25 mouse cellular contexts compared by ENCODE assay signal in the genomic region with DNA sequence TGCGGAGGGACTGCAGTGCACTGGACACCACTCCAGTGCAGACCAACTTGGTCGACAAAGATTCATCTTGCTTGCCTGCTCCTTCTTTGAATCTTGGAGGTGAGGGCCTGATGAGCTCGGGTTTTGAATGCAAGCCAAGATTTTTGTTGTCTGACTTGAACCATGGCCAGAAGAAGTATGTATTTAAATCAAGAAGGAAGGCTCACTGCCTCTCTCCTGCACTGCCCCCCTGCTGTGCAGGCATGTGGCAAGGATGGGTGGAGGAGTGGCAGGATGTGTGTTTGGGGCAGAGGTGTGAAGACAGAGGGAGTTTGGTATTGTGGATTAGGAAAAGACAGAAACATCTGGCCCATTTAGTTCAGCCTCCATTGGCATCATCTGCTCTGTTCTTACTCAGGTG.
A peak's percentile ranks its signal among the peaks of the same experiment; 100 is the strongest.
DNase-seq lines count a peak whose midpoint lies in the region; ATAC-seq and TF ChIP-seq lines count a peak whose summit lies in the region.
"Had no signal": no experiment of that assay in that cellular context is flagged by ENCODE, and none has a peak within 500 bp of the region (broad histone marks: within the 10 kb centered on the region; RNA-seq: fewer than 3 reads in every experiment).

No protein-coding gene starts in this region.

- WGBS in intestine, embryonic 14.5 days: 53% methylated on average over 3 of the region's 3 CpGs
- 66% methylated on average over 3 of the region's 3 CpGs for WGBS in intestine, postnatal 0 days
- 52% methylated on average over 3 of the region's 3 CpGs for WGBS in intestine, embryonic 15.5 days

- H3K9ac ChIP-seq in intestine, embryonic 14.5 days (ENCODE audit: low read length): no peak overlapping the region
- no peak overlapping the region for H3K9ac ChIP-seq in intestine, postnatal 0 days (ENCODE audit: low read depth, low read length)
- no peak overlapping the region for H3K9ac ChIP-seq in intestine, embryonic 15.5 days
- H3K9ac ChIP-seq: embryonic facial prominence, embryonic 12.5 days; forebrain, embryonic 12.5 days; heart, embryonic 15.5 days; hindbrain, embryonic 13.5 days had no signal

- H3K4me2 ChIP-seq in intestine, embryonic 14.5 days (ENCODE audit: low read length): no peak overlapping the region
- H3K4me2 ChIP-seq in intestine, postnatal 0 days (replicated peaks; ENCODE audit: low read depth): no peak overlapping the region
- no peak overlapping the region for H3K4me2 ChIP-seq in intestine, embryonic 15.5 days (replicated peaks)
- H3K4me2 ChIP-seq: embryonic facial prominence, embryonic 12.5 days; forebrain, embryonic 12.5 days; heart, embryonic 11.5 days; heart, embryonic 15.5 days; hindbrain, embryonic 13.5 days had no signal

- no peaks in the 10 kb centered on the region for H3K36me3 ChIP-seq in intestine, embryonic 14.5 days (ENCODE audit: control insufficient read depth, insufficient read depth, low read length)
- no peaks in the 10 kb centered on the region for H3K36me3 ChIP-seq in intestine, postnatal 0 days (ENCODE audit: control insufficient read depth, insufficient read depth)
- H3K36me3 ChIP-seq in intestine, embryonic 15.5 days: no peaks in the 10 kb centered on the region
- H3K36me3 ChIP-seq: embryonic facial prominence, embryonic 12.5 days; forebrain, embryonic 12.5 days; heart, embryonic 15.5 days; hindbrain, embryonic 13.5 days had no signal

- no peak for TF ChIP-seq CTCF in intestine, postnatal 0 days (IDR thresholded peaks at IDR 0.05; ENCODE audit: low read depth)

- H3K4me1 ChIP-seq in intestine, embryonic 14.5 days (replicated peaks; ENCODE audit: control insufficient read depth, insufficient read depth, low read length): peaks cover 54% of the 10 kb centered on the region
- H3K4me1 ChIP-seq in intestine, postnatal 0 days (replicated peaks; ENCODE audit: control insufficient read depth, insufficient read depth, low read length): 0 out of 2 replicates have a peak, but pooled peaks cover 6% of the 10 kb centered on the region
- peaks cover 40% of the 10 kb centered on the region for H3K4me1 ChIP-seq in intestine, embryonic 15.5 days (replicated peaks)

- peak overlapping the region; percentile 16; the same call in 1 of the 2 replicates for H3K27ac ChIP-seq in intestine, embryonic 14.5 days (ENCODE audit: low read depth)
- H3K27ac ChIP-seq in intestine, postnatal 0 days (ENCODE audit: low read depth, low read length): no peak overlapping the region
- peak overlapping the region; percentile 28; the same call in 1 of the 2 replicates for H3K27ac ChIP-seq in intestine, embryonic 15.5 days
- H3K27ac ChIP-seq: embryonic facial prominence, embryonic 12.5 days; forebrain, embryonic 12.5 days; gastrocnemius, adult 2 months; heart, embryonic 15.5 days; hindbrain, embryonic 13.5 days; hindbrain, postnatal 0 days had no signal

- H3K27me3 ChIP-seq in intestine, embryonic 14.5 days (replicated peaks; ENCODE audit: control insufficient read depth, insufficient read depth, low read length): no peaks in the 10 kb centered on the region
- no peaks in the 10 kb centered on the region for H3K27me3 ChIP-seq in intestine, postnatal 0 days (replicated peaks; ENCODE audit: control insufficient read depth, insufficient read depth, low read length)
- no peaks in the 10 kb centered on the region for H3K27me3 ChIP-seq in intestine, embryonic 15.5 days (replicated peaks)
- H3K27me3 ChIP-seq: embryonic facial prominence, embryonic 12.5 days had no signal

- DNase-seq in intestine, embryonic 14.5 days (ENCODE audit: low spot score): no peak
- DNase-seq in 3134 (ENCODE audit: extremely low read depth, insufficient read length, low spot score) (peak; percentile 15), ES-CJ7 (ENCODE audit: low read depth, low spot score) (peak; percentile 48)
- DNase-seq in adrenal gland, adult 2 months: no peak
- no peak for DNase-seq in kidney, postnatal 4 days
- DNase-seq: adrenal gland, adult 8-10 months; adrenal gland, postnatal 36 days; cerebellum, adult 11 months; cerebellum, adult 8-10 months; cerebellum, postnatal 14 days; embryo, embryonic 11 days; gastrocnemius, adult 2 months; gastrocnemius, postnatal 36 days; heart, adult 18-20 months; heart, postnatal 14 days; kidney, adult 11 months had no signal

- 0 out of 2 replicates have a peak, but pooled peaks cover 2% of the 10 kb centered on the region for H3K9me3 ChIP-seq in intestine, embryonic 14.5 days (ENCODE audit: control insufficient read depth, low read length)
- no peaks in the 10 kb centered on the region for H3K9me3 ChIP-seq in intestine, postnatal 0 days (ENCODE audit: control insufficient read depth)
- H3K9me3 ChIP-seq in intestine, embryonic 15.5 days: no peaks in the 10 kb centered on the region
- H3K9me3 ChIP-seq: embryonic facial prominence, embryonic 12.5 days; forebrain, embryonic 12.5 days; heart, embryonic 15.5 days; hindbrain, embryonic 13.5 days had no signal

- H3K4me3 ChIP-seq in intestine, embryonic 14.5 days (ENCODE audit: low read depth, low read length): no peak overlapping the region
- no peak overlapping the region for H3K4me3 ChIP-seq in intestine, postnatal 0 days (ENCODE audit: low read depth, low read length)
- no peak overlapping the region for H3K4me3 ChIP-seq in intestine, embryonic 15.5 days (replicated peaks)
- H3K4me3 ChIP-seq: embryonic facial prominence, embryonic 12.5 days; forebrain, embryonic 12.5 days; gastrocnemius, adult 2 months; heart, embryonic 15.5 days; hindbrain, embryonic 13.5 days had no signal

- ATAC-seq in intestine, embryonic 14.5 days (replicated peaks; ENCODE audit: low FRiP score, low TSS enrichment, low read depth): no peak
- ATAC-seq in intestine, postnatal 0 days: no peak
- no peak for ATAC-seq in intestine, embryonic 15.5 days
- ATAC-seq: forebrain, embryonic 16.5 days; hindbrain, postnatal 0 days had no signal

Comparison
In these comparisons a context has a peak if more than half of its experiments do, and no peak if none do; other contexts are left out.
1. DNase-seq: peak in 3134 (single experiment) and ES-CJ7 (single experiment); none in intestine, embryonic 14.5 days (single experiment), adrenal gland, adult 2 months (single experiment) and kidney, postnatal 4 days (0 of 2).